In the genomic region with DNA sequence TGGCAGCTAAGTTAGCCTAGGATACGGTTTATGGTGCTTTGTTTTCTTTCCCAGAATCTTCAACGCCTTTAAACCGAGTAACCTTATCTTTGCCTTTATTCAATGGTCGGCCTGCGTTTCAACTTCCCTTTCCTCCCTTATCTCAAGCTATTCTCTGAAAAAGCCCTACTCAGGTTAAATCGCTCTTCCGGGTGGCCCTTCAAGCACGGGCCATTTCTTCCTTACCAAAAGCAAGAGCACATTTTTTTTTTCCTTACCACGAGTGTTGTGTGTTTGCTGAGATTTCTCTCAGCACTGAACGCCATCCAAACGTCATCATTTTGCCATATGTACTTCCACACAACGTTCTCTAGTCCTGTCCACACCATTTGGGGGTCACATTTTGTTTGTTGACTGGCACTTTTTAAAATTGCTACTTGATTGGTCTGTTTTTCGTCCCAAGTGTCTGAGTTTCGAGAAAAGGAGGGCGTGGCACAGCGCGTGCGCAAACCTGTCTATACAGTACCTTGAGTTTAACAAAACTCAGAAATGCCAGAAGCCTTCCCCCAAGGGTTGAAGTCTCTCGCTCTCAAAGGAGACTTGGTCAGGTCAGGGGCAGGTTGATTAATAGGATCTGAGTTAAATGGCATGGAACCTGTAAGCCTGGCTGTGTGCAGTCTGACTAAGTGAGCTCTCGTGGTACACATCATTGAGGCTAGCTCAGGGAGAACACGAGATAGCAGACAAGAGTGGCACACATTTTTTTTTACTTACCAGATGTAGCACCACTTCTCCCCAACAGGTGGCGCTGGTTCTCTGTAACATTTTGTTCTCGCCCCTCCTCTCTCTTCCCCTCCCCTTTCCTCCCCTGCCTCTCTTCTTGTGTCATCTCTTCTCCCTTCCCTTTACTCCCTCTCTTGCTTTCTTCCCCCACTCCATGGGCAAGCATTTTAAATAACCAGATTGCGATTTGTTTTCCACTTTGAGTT, we compare ENCODE assay signal across 9 mouse cellular contexts. TPM values are rescaled to one million over a fixed set of nuclear protein-coding genes. Genes with fewer than 3 reads are reported as not detected.
DNase-seq lines count a peak whose midpoint lies in the region; ATAC-seq and TF ChIP-seq lines count a peak whose summit lies in the region.
"Had no signal": no experiment of that assay in that cellular context is flagged by ENCODE, and none has a peak within 500 bp of the region (broad histone marks: within the 10 kb centered on the region; RNA-seq: fewer than 3 reads in every experiment).

No protein-coding gene starts in this region.

- H3K4me2 ChIP-seq in lung, embryonic 14.5 days = no peak overlapping the region
- H3K4me2 ChIP-seq: limb, embryonic 13.5 days had no signal

- DNase-seq in adrenal gland, adult 18-20 months (ENCODE audit: low spot score in 2 of 2) = peak; percentile 53 to 60
- no peak for DNase-seq in adrenal gland, adult 8-10 months
- peak; percentile 64 for DNase-seq in right cerebral cortex, adult 18-20 months
- no peak for DNase-seq in right cerebral cortex, postnatal 36 days (ENCODE audit: low spot score in 2 of 2)
- DNase-seq in embryo, embryonic 11 days = peak; percentile 63
- DNase-seq in kidney, postnatal 10 days = peak; percentile 72
- DNase-seq in lung, embryonic 14.5 days = peak; percentile 64
- DNase-seq in spleen, postnatal 14 days (ENCODE audit: low spot score in 2 of 2) = peak; percentile 22 to 44

- no peak for ATAC-seq in lung, embryonic 14.5 days (ENCODE audit: insufficient read depth)

- H3K27me3 ChIP-seq in lung, embryonic 14.5 days (ENCODE audit: insufficient read depth, low read length) = no peaks in the 10 kb centered on the region
- H3K27me3 ChIP-seq: limb, embryonic 13.5 days had no signal

- peak; percentile 65 for TF ChIP-seq CTCF in lung, embryonic 14.5 days (IDR thresholded peaks at IDR 0.05; ENCODE audit: low read depth)

- WGBS in lung, embryonic 14.5 days = 54% methylated on average over 24 of the region's 24 CpGs

- H3K36me3 ChIP-seq in lung, embryonic 14.5 days (ENCODE audit: insufficient read depth) = no peaks in the 10 kb centered on the region
- H3K36me3 ChIP-seq: limb, embryonic 13.5 days had no signal

- H3K9ac ChIP-seq in lung, embryonic 14.5 days = no peak overlapping the region
- H3K9ac ChIP-seq: limb, embryonic 13.5 days had no signal

- no peaks in the 10 kb centered on the region for H3K9me3 ChIP-seq in lung, embryonic 14.5 days (ENCODE audit: low read depth, low read length)
- H3K9me3 ChIP-seq: limb, embryonic 13.5 days had no signal

- H3K4me3 ChIP-seq in lung, embryonic 14.5 days (ENCODE audit: low read depth, low read length) = no peak overlapping the region
- H3K4me3 ChIP-seq: limb, embryonic 13.5 days had no signal

- H3K27ac ChIP-seq in lung, embryonic 14.5 days (ENCODE audit: low read depth) = no peak overlapping the region
- H3K27ac ChIP-seq: limb, embryonic 13.5 days had no signal

- H3K4me1 ChIP-seq in lung, embryonic 14.5 days (ENCODE audit: insufficient read depth) = no peaks in the 10 kb centered on the region
- H3K4me1 ChIP-seq: limb, embryonic 13.5 days had no signal

RNA-seq across cellular contexts. Expression of gene Aldh8a1, which starts 43.6 kb away (rescaled TPM):
- under 1 TPM in 1 of 2 experiments, not detected in 1; 0.40 TPM for total RNA-seq in adrenal gland, adult 18-20 months (2021)
- total RNA-seq in adrenal gland, adult 8-10 months (2022) = under 1 TPM in 1 of 4 experiments, not detected in 3; 0.30 TPM
- polyA plus RNA-seq in lung, embryonic 14.5 days (2014; fragmentation: Nextera tagmentation; extraction: Ambion mirVana) = 0.08 TPM in 1 of 2 replicates, not detected in the other

Comparison
In these comparisons a context has a peak if more than half of its experiments do, and no peak if none do; other contexts are left out.
1. DNase-seq: peak in adrenal gland, adult 18-20 months (2 of 2), right cerebral cortex, adult 18-20 months (single experiment), embryo, embryonic 11 days (single experiment), kidney, postnatal 10 days (single experiment), lung, embryonic 14.5 days (single experiment) and spleen, postnatal 14 days (2 of 2); none in adrenal gland, adult 8-10 months (single experiment) and right cerebral cortex, postnatal 36 days (0 of 2).